Mouse (Mus musculus) heart, adult 2 months (tissue): ENCODE measurements around the gene Glis3. TPM values are rescaled to one million over a fixed set of nuclear protein-coding genes. Genes with fewer than 3 reads are reported as not detected.

Experiments
- DNase-seq, 2 experiments: peaks; one replicate each; pipeline ENCODE4 v3.0.0; 2021
- H3K27ac ChIP-seq: fragments of 200-600 bp; 2 replicates; pipeline ENCODE4 v1.8.1; 2022
- H3K27me3 ChIP-seq: fragments of 200-500 bp; 2 replicates; pipeline ENCODE4 v1.6.1; 2012; ENCODE audit warnings: mild to moderate bottlenecking, low read length, inconsistent platforms, mixed read lengths; ENCODE audit not compliant: control insufficient read depth, insufficient read depth
- H3K36me3 ChIP-seq: fragments of 200-500 bp; 2 replicates; pipeline ENCODE4 v1.6.1; 2012; ENCODE audit warnings: low read length, inconsistent platforms; ENCODE audit not compliant: control insufficient read depth, insufficient read depth
- H3K4me1 ChIP-seq: fragments of 200-500 bp; 2 replicates; pipeline ENCODE4 v1.6.1; 2011; ENCODE audit warnings: low read length; ENCODE audit not compliant: control insufficient read depth, insufficient read depth
- H3K4me3 ChIP-seq: fragments of 200-600 bp; 2 replicates; pipeline ENCODE4 v1.8.1; 2022
- H3K79me2 ChIP-seq: fragments of 200-500 bp; replicated peaks from 2 replicates; pipeline ENCODE4 v1.6.1; 2012; ENCODE audit warnings: mild to moderate bottlenecking, inconsistent platforms, low read length, moderate library complexity, mixed read lengths; ENCODE audit not compliant: control insufficient read depth, insufficient read depth
- H3K9ac ChIP-seq: fragments of 200-500 bp; 2 replicates; pipeline ENCODE4 v1.6.1; 2012; ENCODE audit warnings: low read depth, mild to moderate bottlenecking, control low read depth, inconsistent platforms, low read length, mixed read lengths
- CTCF ChIP-seq: fragments of 200-600 bp; IDR thresholded peaks from 2 replicates; pipeline ENCODE4 v1.8.1; 2022; ENCODE audit warnings: antibody characterized with exemption, mild to moderate bottlenecking, moderate library complexity
- EP300 ChIP-seq: fragments of 200-500 bp; IDR thresholded peaks from 2 replicates; pipeline ENCODE4 v1.6.1; 2011; ENCODE audit warnings: low read depth, low read length, control low read depth; ENCODE audit not compliant: insufficient read depth
- POLR2A ChIP-seq: fragments of 200-500 bp; IDR thresholded peaks from 2 replicates; pipeline ENCODE4 v1.6.1; 2011; ENCODE audit warnings: mild to moderate bottlenecking, low read depth, low read length, control low read depth; ENCODE audit not compliant: insufficient read depth
- WGBS: fragments of 180-500 bp; shearing (Covaris S2); methylation state at CpG from one replicate; pipeline ENCODE4 v1.1.7; 2018; 5-methylcytosine and 5-hydroxymethylcytosine counted together
- intact Hi-C: fragments of 180-260 bp; cut with DNase I; formaldehyde crosslinking; loops from one replicate; pipeline ENCODE4 v1.15.1; 2025
- polyA plus RNA-seq: library from polyadenylated mRNA; depleted of rRNA; stranded (reverse); fragments of >200 nt; gene quantifications from 2 replicates; pipeline ENCODE4 v1.2.3, GENCODE M21; 2012
- total RNA-seq, 2 experiments: library from RNA; stranded (reverse); gene quantifications; 2 replicates each; pipeline ENCODE4 v1.2.3; 2021

Glis3 gene
- total and polyA plus RNA-seq, 3 experiments, result 0.55 to 1.3 (median 1.1) TPM

DNA sequence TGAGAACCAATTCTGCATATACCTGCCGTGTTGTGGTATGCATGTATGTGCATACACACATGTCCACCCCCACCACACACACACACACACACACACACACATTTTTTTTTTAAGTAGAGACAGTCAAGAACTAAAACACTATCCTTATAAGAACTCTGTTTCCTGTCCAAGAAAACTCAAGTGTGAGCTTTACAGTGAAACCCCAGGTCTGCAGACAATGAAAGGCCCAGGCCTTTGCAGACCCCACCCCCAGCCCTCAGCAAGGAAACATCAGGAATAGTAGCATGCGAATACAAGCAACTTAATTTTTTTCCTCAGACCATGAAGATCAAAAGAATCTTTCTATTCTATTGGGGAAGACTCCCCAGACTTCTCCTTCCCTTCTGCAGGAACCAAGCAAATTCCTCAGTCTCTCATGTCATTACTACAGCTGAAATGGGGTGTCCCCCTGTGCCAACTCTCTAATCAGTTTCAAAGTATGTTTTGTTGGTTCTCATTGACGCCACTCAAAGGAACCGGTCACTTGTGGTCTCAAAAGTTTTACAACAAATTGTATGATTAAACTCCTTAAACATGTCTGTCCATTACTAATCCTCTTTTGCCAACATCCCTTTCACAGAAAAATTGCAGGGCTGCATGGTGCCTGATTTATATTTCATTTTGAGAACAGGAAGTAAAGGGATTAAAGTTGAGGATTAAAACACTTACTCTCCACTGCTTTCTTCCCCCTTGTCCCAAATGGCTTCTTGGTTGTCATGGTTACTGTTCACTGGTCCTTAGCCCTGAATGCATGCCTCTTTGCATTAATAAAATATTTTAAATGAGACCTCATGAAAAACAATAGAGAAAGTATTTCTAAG, 343.0 kb downstream of the Glis3 start:
- Histone ChIP-seq H3K36me3 (no peaks in the 10 kb centered on the region), H3K27me3 (no peaks in the 10 kb centered on the region), H3K9ac (no peak overlapping the region), H3K79me2 (no peaks in the 10 kb centered on the region), H3K4me1 (peaks cover 1% of the 10 kb centered on the region; the same call in 1 of the 2 replicates), H3K27ac (no peak overlapping the region), H3K4me3 (no peak overlapping the region)
- no peak for DNase-seq
- TF ChIP-seq CTCF (no peak), POLR2A (no peak), EP300 (no peak)
- 79% methylated on average over 4 of the region's 4 CpGs for WGBS
- intact Hi-C loops, result no loop called here

DNA sequence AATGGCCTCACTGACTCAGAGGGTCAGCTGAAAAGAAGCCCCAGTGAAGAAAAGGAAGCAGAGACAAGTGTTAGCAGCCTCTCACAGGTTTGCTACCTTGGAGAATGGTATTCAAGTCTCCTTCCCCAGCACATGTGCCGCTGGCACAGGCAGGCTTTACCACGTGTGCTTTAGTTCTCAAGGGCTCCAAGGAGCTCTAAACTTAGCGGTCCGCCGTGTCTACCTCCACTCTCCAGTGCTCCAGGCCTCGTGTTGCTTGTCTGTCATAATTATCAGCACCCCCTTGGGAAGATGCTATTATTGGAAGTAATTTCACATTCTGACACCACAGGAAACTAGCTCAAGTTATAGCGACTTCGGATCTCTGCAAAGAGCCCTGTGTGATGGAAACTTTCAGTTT, 344.0 kb downstream of the Glis3 start:
- no peak for DNase-seq
- Histone ChIP-seq H3K4me3 (no peak overlapping the region), H3K27ac (no peak overlapping the region), H3K9ac (no peak overlapping the region), H3K36me3 (no peaks in the 10 kb centered on the region), H3K79me2 (no peaks in the 10 kb centered on the region), H3K27me3 (no peaks in the 10 kb centered on the region), H3K4me1 (peaks cover 1% of the 10 kb centered on the region; the same call in 1 of the 2 replicates)
- WGBS, result 27% methylated on average over 8 of the region's 8 CpGs
- TF ChIP-seq POLR2A (no peak), CTCF (no peak), EP300 (no peak)
- intact Hi-C loops, result no loop called here

GRCm38 (mm10) chr19:28333007-28333766, 346.7 kb downstream of the Glis3 start:
- Histone ChIP-seq H3K79me2 (no peaks in the 10 kb centered on the region), H3K36me3 (no peaks in the 10 kb centered on the region), H3K4me3 (no peak overlapping the region), H3K4me1 (peaks cover 1% of the 10 kb centered on the region; the same call in 1 of the 2 replicates), H3K9ac (no peak overlapping the region), H3K27ac (no peak overlapping the region), H3K27me3 (no peaks in the 10 kb centered on the region)
- WGBS, result 59% methylated on average over 11 of the region's 11 CpGs
- no peak for DNase-seq
- intact Hi-C loops, result no loop called here
- TF ChIP-seq EP300 (no peak), POLR2A (no peak), CTCF (no peak)

- Histone ChIP-seq H3K79me2 (no peaks in the 10 kb centered on the region), H3K27ac (no peak overlapping the region), H3K9ac (no peak overlapping the region), H3K27me3 (no peaks in the 10 kb centered on the region), H3K36me3 (no peaks in the 10 kb centered on the region), H3K4me3 (no peak overlapping the region), H3K4me1 (no peaks in the 10 kb centered on the region)
- 30% methylated on average over 16 of the region's 16 CpGs for WGBS
- TF ChIP-seq EP300, result no peak
- no peak for TF ChIP-seq POLR2A
- no peak for TF ChIP-seq CTCF
- peak in 1 of 2 experiments; percentile 11 for DNase-seq
- intact Hi-C loops, result no loop called here
These were observed 351.3 kb downstream of the Glis3 start for GRCm38 (mm10) chr19:28328444-28329110.

- 83% methylated on average over 5 of the region's 5 CpGs for WGBS
- no peak overlapping the region for H3K27ac ChIP-seq
- no peaks in the 10 kb centered on the region for H3K27me3 ChIP-seq
- no peak overlapping the region for H3K4me3 ChIP-seq
- no peak for DNase-seq
- H3K79me2 ChIP-seq, result no peaks in the 10 kb centered on the region
- no peak for TF ChIP-seq CTCF
- TF ChIP-seq EP300, result no peak
- TF ChIP-seq POLR2A, result no peak
- H3K4me1 ChIP-seq, result no peaks in the 10 kb centered on the region
- intact Hi-C loops, result no loop called here
- H3K9ac ChIP-seq, result no peak overlapping the region
- H3K36me3 ChIP-seq, result no peaks in the 10 kb centered on the region
These were observed 352.3 kb downstream of the Glis3 start for GRCm38 (mm10) chr19:28327536-28327935.

- no peaks in the 10 kb centered on the region for H3K4me1 ChIP-seq
- H3K79me2 ChIP-seq, result no peaks in the 10 kb centered on the region
- no peak overlapping the region for H3K4me3 ChIP-seq
- WGBS, result 36% methylated on average over 6 of the region's 6 CpGs
- no peak overlapping the region for H3K9ac ChIP-seq
- TF ChIP-seq CTCF (no peak), POLR2A (no peak), EP300 (no peak)
- intact Hi-C loops, result no loop called here
- H3K27ac ChIP-seq, result no peak overlapping the region
- H3K36me3 ChIP-seq, result no peaks in the 10 kb centered on the region
- no peak for DNase-seq
- H3K27me3 ChIP-seq, result no peaks in the 10 kb centered on the region
These were observed 373.8 kb downstream of the Glis3 start for GRCm38 (mm10) chr19:28306036-28306435.
